Mouse (Mus musculus) lung, postnatal 0 days (tissue): ENCODE results near the gene Gm28047.

Experiments
- CTCF ChIP-seq: IDR thresholded peaks from 2 replicates; pipeline ENCODE4 v1.5.1; 2016; ENCODE audit warnings: antibody characterized with exemption, mild to moderate bottlenecking
- EP300 ChIP-seq: IDR thresholded peaks from 2 replicates; pipeline ENCODE4 v1.6.1; 2016; ENCODE audit warnings: antibody characterized with exemption, mild to moderate bottlenecking, control low read depth

GRCm38 (mm10) chr15:102532106-102532900 lies 92.6 kb downstream of the Gm28047 start:
- TF ChIP-seq CTCF (no peak), EP300 (no peak)
